ENCODE assay signal across 17 mouse cellular contexts in the genomic region with DNA sequence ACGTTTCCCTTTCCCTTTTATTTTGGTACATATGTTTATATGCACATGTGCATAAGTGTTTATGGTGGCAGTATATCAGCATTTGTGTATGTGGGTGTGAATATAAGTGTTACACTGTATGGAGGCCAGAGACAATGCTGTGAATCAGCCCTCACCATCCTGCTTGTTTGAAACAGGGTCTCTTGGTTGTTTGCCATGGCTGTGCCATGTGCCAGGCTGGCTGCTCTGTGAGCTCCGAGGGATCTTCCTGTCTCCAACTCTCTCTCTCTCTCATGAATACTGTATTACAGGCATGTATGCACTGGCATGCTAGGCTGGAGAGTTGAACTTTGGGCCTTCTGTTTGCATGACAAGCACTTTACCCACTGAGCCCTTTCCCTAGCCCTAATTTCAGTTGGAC.
"Had no signal": no experiment of that assay in that cellular context is flagged by ENCODE, and none has a peak within 500 bp of the region (broad histone marks: within the 10 kb centered on the region; RNA-seq: fewer than 3 reads in every experiment).

No protein-coding gene starts in this region.

- DNase-seq: lung, adult 2 months; lung, postnatal 14 days; lung, postnatal 36 days; right cerebral cortex, postnatal 14 days; thymus, adult 2 months; thymus, postnatal 25 days; thymus, postnatal 4 days had no signal

- H3K27me3 ChIP-seq: lung, embryonic 15.5 days; megakaryocyte, embryonic 14.5 days; midbrain, embryonic 13.5 days; midbrain, embryonic 15.5 days; neural tube, embryonic 12.5 days; stomach, embryonic 15.5 days had no signal

- H3K4me2 ChIP-seq: lung, embryonic 15.5 days; midbrain, embryonic 11.5 days; midbrain, embryonic 13.5 days; midbrain, embryonic 15.5 days; neural tube, embryonic 12.5 days; stomach, embryonic 15.5 days had no signal

- H3K4me3 ChIP-seq: lung, embryonic 15.5 days; megakaryocyte, embryonic 14.5 days; midbrain, embryonic 13.5 days; midbrain, embryonic 15.5 days; neural tube, embryonic 12.5 days; stomach, embryonic 15.5 days had no signal

- ATAC-seq: lung, postnatal 0 days; midbrain, embryonic 13.5 days; midbrain, embryonic 15.5 days had no signal

- H3K27ac ChIP-seq: lung, embryonic 15.5 days; macrophage; midbrain, embryonic 13.5 days; midbrain, embryonic 15.5 days; neural tube, embryonic 12.5 days; stomach, embryonic 15.5 days; stomach, postnatal 0 days had no signal

- H3K9ac ChIP-seq: lung, embryonic 15.5 days; midbrain, embryonic 13.5 days; midbrain, embryonic 15.5 days; neural tube, embryonic 12.5 days; stomach, embryonic 15.5 days had no signal

- H3K9me3 ChIP-seq: lung, embryonic 15.5 days; midbrain, embryonic 13.5 days; midbrain, embryonic 15.5 days; neural tube, embryonic 12.5 days; stomach, embryonic 15.5 days had no signal

- H3K4me1 ChIP-seq: lung, embryonic 15.5 days; megakaryocyte, embryonic 14.5 days; midbrain, embryonic 13.5 days; midbrain, embryonic 15.5 days; neural tube, embryonic 12.5 days; stomach, embryonic 15.5 days had no signal

- H3K36me3 ChIP-seq: lung, embryonic 15.5 days; midbrain, embryonic 13.5 days; midbrain, embryonic 15.5 days; neural tube, embryonic 12.5 days; stomach, embryonic 15.5 days had no signal
